Mouse (Mus musculus): ENCODE measurements at regions not wholly inside any gene's neighbourhood (a gene's known extent, or its start where the extent isn't known, plus 50 kb on each side); places are given as distances from the start of the nearest gene placed in this dataset.

DNA sequence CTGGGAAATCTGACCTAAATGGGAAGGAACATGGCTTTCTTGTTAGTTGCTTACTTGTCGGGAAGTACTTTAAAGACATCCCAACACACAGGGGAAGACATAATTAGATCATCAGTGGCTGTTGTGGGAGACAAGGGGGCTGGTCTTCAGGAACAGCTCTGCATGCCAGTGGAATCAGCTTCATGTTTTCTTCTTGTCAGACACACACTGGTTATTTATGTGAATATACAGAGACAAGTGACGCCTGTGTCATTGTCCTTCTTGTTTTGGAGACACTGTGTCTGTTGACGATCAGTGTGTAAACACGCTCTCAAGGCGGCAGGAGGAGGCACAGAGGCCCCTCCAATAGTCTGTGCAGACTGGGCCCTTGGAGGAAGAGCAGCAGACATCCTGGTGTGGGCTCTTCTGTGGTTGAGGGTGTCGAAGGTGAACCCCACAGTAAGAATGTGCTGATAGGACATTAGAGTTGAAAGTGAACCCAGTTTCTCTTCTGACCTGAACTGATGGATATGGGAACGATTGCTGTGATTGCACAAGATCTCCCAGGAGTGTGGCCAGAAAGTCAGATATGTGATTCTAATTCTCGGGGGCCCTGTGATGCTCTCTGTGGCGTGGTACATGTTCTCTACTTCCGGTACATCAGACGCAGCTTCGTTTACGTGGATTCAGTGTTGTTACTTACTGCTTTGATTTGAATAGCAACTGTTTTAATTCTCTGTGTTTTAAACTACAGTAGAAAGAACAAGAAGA, 151.9 kb upstream of the Gm5148 start:
- Histone ChIP-seq H3K9ac (replicated peaks) (no peak overlapping the region), H3K9me3 (ENCODE audit: low read length) (no peaks in the 10 kb centered on the region), H3K36me3 (replicated peaks; ENCODE audit: insufficient read depth, low read length) (no peaks in the 10 kb centered on the region), H3K4me2 (ENCODE audit: low read depth, low read length) (no peak overlapping the region), H3K4me3 (ENCODE audit: low read depth, low read length) (no peak overlapping the region), H3K27me3 (ENCODE audit: insufficient read depth, low read length) (no peaks in the 10 kb centered on the region), H3K27ac (ENCODE audit: low read depth) (peak overlapping the region; percentile 22), H3K4me1 (ENCODE audit: insufficient read depth) (0 out of 2 replicates have a peak, but pooled peaks cover 3% of the 10 kb centered on the region)
- ATAC-seq = peak; percentile 92
- WGBS (ENCODE audit: insufficient replicate concordance) = 67% methylated on average over 13 of the region's 13 CpGs
- DNase-seq = peak; percentile 20
- TF ChIP-seq CTCF (IDR thresholded peaks at IDR 0.05; ENCODE audit: low read depth) (0 out of 2 replicates have a peak, but pooled peaks have one; percentile 2), EP300 (IDR thresholded peaks at IDR 0.05; ENCODE audit: low read depth) (peak; percentile 57; the same call in 1 of the 2 replicates)

DNA sequence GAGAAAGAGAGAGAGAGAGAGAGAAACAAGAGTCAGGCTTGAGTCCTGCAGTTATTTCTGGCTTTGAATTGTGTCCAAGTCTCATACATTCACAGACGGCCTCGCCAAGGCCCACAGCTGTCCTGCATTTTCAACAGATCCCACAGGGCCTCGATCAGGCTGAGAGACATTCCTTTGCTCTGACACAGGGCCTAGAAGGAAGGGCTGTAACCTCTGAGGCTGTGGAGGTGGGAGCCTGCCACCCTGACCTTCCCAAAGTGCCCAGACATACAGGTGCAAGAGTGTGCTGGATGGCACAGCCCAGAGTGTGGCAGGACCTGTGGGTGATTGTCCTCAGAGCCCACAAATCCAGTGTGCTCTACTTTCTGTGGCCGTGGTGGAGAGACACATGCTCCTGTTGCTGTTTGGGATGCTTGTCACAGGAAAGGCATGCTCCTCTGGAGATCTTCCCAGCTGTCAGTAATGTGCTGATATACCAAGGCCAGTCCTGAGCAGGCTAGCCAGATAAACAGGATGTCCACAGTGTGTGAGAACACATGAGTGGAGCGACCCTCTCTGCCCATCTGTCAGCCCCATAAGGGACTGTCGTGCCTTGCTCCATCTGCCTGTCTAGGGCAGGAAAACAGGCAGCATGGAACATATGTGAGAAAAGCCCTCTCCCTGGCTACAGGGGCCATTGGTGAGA, 151.2 kb upstream of the Gm5148 start:
- 51% methylated on average over 6 of the region's 6 CpGs for WGBS (ENCODE audit: insufficient replicate concordance)
- DNase-seq = peak; percentile 20
- H3K4me3 ChIP-seq (ENCODE audit: low read depth, low read length) = no peak overlapping the region
- 0 out of 2 replicates have a peak, but pooled peaks cover 3% of the 10 kb centered on the region for H3K4me1 ChIP-seq (ENCODE audit: insufficient read depth)
- peak; percentile 69 for ATAC-seq
- H3K27me3 ChIP-seq (ENCODE audit: insufficient read depth, low read length) = no peaks in the 10 kb centered on the region
- H3K9me3 ChIP-seq (ENCODE audit: low read length) = no peaks in the 10 kb centered on the region
- H3K36me3 ChIP-seq (replicated peaks; ENCODE audit: insufficient read depth, low read length) = no peaks in the 10 kb centered on the region
- no peak overlapping the region for H3K9ac ChIP-seq (replicated peaks)
- H3K27ac ChIP-seq (ENCODE audit: low read depth) = peak overlapping the region; percentile 22
- no peak overlapping the region for H3K4me2 ChIP-seq (ENCODE audit: low read depth, low read length)
- TF ChIP-seq CTCF (IDR thresholded peaks at IDR 0.05; ENCODE audit: low read depth) (0 out of 2 replicates have a peak, but pooled peaks have one; percentile 6), EP300 (IDR thresholded peaks at IDR 0.05; ENCODE audit: low read depth) (no peak)

DNA sequence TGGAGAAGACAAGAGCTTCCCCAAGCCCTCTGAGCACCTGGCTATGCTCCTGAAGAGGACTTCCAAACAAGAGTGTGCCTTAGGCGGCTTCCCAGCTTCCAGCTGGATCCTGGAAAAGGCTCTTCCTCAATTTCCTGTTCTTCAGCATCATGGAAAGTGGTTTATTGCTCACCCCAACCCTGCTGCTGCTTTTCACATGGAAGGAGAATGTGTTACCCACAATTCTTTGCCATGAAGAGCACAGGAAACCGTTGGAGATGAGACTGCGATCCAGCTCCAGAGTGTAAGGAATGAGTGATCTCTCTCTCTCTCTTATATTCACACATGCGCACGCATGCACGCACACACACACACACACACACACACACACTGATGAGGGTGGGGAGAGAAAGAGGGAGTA, 150.6 kb upstream of the Gm5148 start:
- Histone ChIP-seq H3K27me3 (ENCODE audit: insufficient read depth, low read length) (no peaks in the 10 kb centered on the region), H3K4me1 (ENCODE audit: insufficient read depth) (0 out of 2 replicates have a peak, but pooled peaks cover 3% of the 10 kb centered on the region), H3K9me3 (ENCODE audit: low read length) (no peaks in the 10 kb centered on the region), H3K36me3 (replicated peaks; ENCODE audit: insufficient read depth, low read length) (no peaks in the 10 kb centered on the region), H3K4me3 (ENCODE audit: low read depth, low read length) (no peak overlapping the region), H3K9ac (replicated peaks) (no peak overlapping the region), H3K27ac (ENCODE audit: low read depth) (peak overlapping the region; percentile 31; the same call in 1 of the 2 replicates), H3K4me2 (ENCODE audit: low read depth, low read length) (no peak overlapping the region)
- DNase-seq (no peak), ATAC-seq (no peak)
- no peak for TF ChIP-seq CTCF (IDR thresholded peaks at IDR 0.05; ENCODE audit: low read depth)
- no peak for TF ChIP-seq EP300 (IDR thresholded peaks at IDR 0.05; ENCODE audit: low read depth)
- WGBS (ENCODE audit: insufficient replicate concordance) = 75% methylated on average over 6 of the region's 6 CpGs

DNA sequence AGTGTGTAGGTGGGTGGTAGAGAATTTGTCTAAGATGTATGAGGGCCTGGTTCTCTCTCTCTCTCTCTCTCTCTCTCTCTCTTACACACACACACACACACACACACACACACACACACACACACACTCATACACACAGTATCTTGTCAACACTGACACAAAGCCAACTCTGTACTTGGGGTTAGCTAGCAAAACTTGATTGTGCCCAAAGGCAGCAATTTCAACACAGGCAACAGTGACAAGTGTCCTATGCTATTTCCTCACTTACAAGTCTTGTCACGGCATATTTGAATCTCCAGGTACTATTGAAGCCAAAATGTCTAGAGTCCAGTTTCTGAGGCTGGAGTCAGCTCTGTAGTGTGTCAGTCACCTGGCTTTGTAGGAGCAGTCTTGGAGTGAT, 150.1 kb upstream of the Gm5148 start:
- Histone ChIP-seq H3K9ac (replicated peaks) (no peak overlapping the region), H3K4me2 (ENCODE audit: low read depth, low read length) (no peak overlapping the region), H3K4me1 (ENCODE audit: insufficient read depth) (0 out of 2 replicates have a peak, but pooled peaks cover 3% of the 10 kb centered on the region), H3K27me3 (ENCODE audit: insufficient read depth, low read length) (no peaks in the 10 kb centered on the region), H3K36me3 (replicated peaks; ENCODE audit: insufficient read depth, low read length) (no peaks in the 10 kb centered on the region), H3K27ac (ENCODE audit: low read depth) (no peak overlapping the region), H3K9me3 (ENCODE audit: low read length) (no peaks in the 10 kb centered on the region), H3K4me3 (ENCODE audit: low read depth, low read length) (no peak overlapping the region)
- TF ChIP-seq CTCF (IDR thresholded peaks at IDR 0.05; ENCODE audit: low read depth) = no peak
- no peak for TF ChIP-seq EP300 (IDR thresholded peaks at IDR 0.05; ENCODE audit: low read depth)
- no peak for DNase-seq
- ATAC-seq = no peak
- 68% methylated on average over 1 of the region's 1 CpGs for WGBS (ENCODE audit: insufficient replicate concordance)

DNA sequence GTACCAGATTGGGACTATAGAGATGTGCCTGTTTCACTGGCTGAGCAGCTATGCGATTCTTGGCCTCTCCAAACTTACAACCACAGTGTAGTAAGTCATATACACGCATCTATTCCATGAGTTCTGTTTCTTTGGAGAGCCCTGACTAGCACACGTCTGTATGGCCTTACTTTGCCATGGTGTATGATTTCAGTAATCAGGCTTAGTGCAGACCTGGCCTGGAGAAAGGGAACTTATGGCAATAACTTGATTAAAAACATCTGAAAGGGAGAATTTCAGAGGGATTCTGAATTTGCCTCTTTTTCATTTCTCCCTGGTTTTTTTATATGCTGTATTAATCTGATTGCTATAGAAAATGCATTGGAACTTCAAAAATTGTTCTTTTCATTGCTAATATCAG, 148.0 kb upstream of the Gm5148 start:
- ATAC-seq = no peak
- no peak for DNase-seq
- Histone ChIP-seq H3K9me3 (ENCODE audit: low read length) (no peaks in the 10 kb centered on the region), H3K4me3 (ENCODE audit: low read depth, low read length) (no peak overlapping the region), H3K27me3 (ENCODE audit: insufficient read depth, low read length) (no peaks in the 10 kb centered on the region), H3K9ac (replicated peaks) (no peak overlapping the region), H3K4me2 (ENCODE audit: low read depth, low read length) (no peak overlapping the region), H3K4me1 (ENCODE audit: insufficient read depth) (0 out of 2 replicates have a peak, but pooled peaks cover 3% of the 10 kb centered on the region), H3K27ac (ENCODE audit: low read depth) (no peak overlapping the region), H3K36me3 (replicated peaks; ENCODE audit: insufficient read depth, low read length) (no peaks in the 10 kb centered on the region)
- no peak for TF ChIP-seq EP300 (IDR thresholded peaks at IDR 0.05; ENCODE audit: low read depth)
- no peak for TF ChIP-seq CTCF (IDR thresholded peaks at IDR 0.05; ENCODE audit: low read depth)
- WGBS (ENCODE audit: insufficient replicate concordance) = 77% methylated on average over 3 of the region's 3 CpGs

GRCm38 (mm10) chr3:37871076-37871475, 146.8 kb upstream of the Gm5148 start:
- WGBS (ENCODE audit: insufficient replicate concordance) = 75% methylated on average over 4 of the region's 4 CpGs

More at GRCm38 (mm10) chr3:37871076-37871475, 146.8 kb upstream of the Gm5148 start:
- no peak overlapping the region for H3K27ac ChIP-seq (ENCODE audit: low read depth)
- no peak overlapping the region for H3K9ac ChIP-seq (replicated peaks)
- DNase-seq (no peak), ATAC-seq (no peak)
- no peaks in the 10 kb centered on the region for H3K9me3 ChIP-seq (ENCODE audit: low read length)
- no peaks in the 10 kb centered on the region for H3K27me3 ChIP-seq (ENCODE audit: insufficient read depth, low read length)
- no peaks in the 10 kb centered on the region for H3K36me3 ChIP-seq (replicated peaks; ENCODE audit: insufficient read depth, low read length)
- no peak overlapping the region for H3K4me2 ChIP-seq (ENCODE audit: low read depth, low read length)
- TF ChIP-seq EP300 (IDR thresholded peaks at IDR 0.05; ENCODE audit: low read depth) = no peak
- TF ChIP-seq CTCF (IDR thresholded peaks at IDR 0.05; ENCODE audit: low read depth) = no peak
- H3K4me3 ChIP-seq (ENCODE audit: low read depth, low read length) = no peak overlapping the region
- H3K4me1 ChIP-seq (ENCODE audit: insufficient read depth) = 0 out of 2 replicates have a peak, but pooled peaks cover 3% of the 10 kb centered on the region
